Mouse (Mus musculus): ENCODE measurements around the gene Fam83f.

Gene Fam83f

DNA sequence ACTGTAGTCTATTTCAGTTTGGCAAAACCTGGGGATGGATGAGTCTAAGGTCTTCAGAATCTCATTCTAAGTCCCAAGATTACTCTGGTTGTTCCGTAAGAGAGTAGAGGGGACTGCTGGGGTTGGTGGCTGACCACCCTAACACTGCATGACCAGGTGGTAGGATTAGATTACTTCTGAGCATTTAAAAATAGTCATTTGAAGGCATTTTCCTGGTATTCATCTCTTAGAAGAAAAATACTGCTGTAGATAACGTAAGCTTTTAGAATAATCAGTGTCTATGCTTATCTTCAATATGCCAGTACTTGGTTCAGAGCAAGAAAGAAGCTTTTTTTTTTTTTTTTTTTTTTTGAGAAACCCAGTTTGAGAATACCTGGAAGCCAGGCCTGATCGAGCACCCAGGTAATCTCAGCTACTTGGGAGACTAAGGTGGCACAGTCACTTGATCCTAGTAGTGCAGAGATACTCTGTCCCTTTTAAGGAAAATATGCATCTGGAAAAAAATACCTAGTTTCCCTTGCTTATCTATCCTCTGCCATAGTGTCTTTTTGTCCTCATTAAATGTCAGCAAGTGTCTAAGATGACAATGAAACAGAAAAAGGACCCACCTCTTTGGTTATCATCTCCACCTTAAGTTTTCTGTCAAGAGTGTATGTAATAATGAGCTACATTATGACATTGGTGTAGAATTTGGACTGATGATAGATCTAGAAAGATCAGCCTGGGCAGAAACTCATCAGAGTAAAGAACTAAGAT lies 73.2 kb downstream of the Fam83f start:
- no peak for DNase-seq

- no peak for DNase-seq
Measured at GRCm38 (mm10) chr15:80748979-80749378, 77.3 kb downstream of the Fam83f start.
